Mouse (Mus musculus): ENCODE measurements around the gene Nell2.

Nell2 gene

DNA sequence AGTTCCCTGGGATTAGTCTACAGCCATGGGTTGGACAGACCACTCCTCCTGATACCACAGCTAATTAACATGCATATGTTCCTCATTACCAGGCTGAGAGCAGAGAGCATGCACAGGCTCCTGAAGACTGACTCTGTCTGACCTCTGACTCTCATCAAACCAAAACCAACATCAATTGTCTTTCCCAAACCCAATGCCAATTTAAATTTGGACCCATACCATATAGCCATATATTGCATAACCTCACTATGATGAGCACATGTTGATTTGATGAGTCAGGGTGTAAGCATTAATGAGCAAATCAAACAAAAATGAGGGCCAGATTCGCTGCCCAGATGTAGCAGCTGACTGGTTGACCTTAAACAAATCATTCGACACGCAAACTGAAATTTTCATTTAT, 51.9 kb downstream of the Nell2 start:
- no peak for DNase-seq (ENCODE audit: low read depth, low spot score)

DNA sequence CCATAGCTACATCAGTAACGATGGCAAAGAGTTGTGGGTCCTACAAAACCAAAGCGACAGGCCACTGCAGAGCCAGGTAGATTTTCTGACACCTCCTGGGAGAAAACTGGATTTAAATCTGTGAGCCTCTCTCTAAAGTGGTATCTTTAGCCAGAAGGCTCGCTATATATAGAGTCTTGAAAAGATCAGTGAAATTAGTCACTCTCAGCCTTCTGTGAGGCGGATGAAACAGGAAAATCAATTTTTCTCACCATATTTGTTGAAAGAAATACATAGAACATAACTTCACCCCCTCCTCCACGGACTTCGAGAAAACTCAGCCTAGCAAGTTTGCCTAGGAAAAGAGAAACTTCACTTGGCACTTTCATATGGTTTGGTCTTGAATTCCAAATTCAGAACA, 54.4 kb downstream of the Nell2 start:
- DNase-seq (ENCODE audit: low read depth, low spot score): no peak

DNA sequence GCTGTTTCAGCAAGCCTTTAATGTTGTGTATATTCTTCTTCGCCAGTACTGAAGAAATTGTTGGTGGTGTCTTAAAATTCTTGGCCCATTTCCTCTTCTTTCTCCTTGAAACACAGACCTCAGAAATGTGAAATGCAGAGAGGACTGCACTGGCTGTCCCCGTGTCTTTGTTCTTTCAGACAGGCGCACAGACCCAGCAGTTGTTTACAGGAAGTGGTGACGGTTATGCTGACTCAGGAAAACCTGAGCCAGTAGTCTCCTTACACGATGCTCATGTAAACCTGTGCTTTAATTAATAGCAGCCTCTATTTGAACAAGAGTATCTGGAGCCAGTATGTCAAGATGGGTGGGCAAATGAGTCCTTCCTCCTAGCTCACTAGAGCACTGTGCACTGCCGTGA, 61.2 kb downstream of the Nell2 start:
- DNase-seq (ENCODE audit: low read depth, low spot score): no peak

DNA sequence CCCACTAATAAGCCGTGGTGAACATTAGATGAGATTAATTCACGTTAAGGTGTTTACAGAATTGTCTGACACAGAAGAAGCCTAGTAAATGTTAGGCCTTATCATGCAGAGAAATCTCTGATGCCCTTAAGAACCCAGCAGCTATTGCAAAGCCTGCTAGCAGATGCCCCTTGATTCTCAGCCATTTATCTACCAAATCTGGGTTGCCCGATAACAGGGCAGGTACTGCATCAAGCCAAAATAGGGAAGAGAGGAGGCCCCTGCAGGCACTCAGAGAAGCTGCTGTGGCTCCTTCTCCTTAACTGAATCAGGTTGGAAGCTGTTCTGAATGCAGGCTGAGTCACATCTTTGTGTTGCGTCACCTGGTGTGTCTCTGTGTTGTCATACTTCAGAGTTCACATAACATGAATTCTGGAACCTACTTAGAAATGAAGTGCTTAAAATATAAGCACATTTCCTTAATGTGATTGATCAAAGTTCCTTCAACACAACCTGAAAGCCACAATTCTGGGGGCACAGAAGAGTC, 68.3 kb downstream of the Nell2 start:
- no peak for DNase-seq (ENCODE audit: low read depth, low spot score)

DNA sequence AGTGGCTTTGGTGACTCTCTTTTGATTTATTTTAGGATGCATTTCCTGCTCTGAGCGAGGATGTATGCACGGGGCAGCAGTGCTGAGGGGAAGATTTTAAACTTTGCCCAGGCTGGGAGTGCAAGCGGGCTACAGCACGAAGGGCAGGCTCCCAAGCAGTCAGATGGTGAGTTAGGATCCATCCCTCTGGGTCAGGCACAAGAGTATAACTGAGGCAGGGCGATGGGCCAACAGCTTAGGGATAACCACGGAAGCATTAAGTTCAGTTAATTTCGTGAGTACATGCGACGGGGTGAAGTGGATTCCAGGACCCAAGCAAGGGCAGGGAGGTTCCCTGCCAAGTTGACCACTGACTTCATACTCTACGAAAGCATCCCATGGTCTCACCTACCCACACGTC, 83.8 kb downstream of the Nell2 start:
- no peak for DNase-seq (ENCODE audit: low read depth, low spot score)

DNA sequence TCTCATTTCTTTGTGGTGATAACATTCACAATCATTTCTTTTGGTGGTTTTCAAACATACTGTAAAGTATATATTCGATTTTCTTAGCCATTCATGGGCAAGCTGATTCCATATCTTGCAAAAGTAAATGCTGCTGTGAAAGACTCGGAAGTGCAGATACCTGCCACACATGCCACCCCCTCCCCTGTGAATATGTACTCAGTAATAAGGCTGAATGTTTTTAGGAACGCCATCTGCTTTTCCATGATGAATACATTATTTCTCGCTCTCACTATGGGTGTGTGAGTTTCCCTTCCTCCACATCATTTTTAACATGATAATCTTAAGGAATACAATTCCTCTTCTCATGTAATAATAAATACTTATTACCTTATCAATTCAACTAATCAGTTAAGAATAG, 90.6 kb downstream of the Nell2 start:
- DNase-seq (ENCODE audit: low read depth, low spot score): no peak

DNA sequence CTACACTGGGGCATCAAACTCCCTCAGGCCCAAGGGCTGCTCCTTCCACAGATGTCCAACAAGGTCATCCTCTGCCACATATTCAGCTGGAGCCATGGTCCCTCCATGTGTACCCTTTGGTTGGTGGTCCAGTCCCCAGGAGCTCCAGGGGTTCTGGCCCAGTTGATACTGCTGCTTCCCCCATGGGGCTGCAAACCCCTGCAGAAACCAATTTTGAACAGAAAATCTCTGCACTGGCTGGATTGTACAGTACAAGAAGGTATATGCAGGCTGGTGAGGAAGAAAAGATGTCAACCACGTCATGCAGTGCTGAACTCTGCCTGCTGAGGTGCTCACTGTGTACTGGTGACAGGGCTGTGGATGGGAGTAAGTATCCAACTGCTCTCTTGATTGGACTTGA, 92.1 kb downstream of the Nell2 start:
- DNase-seq (ENCODE audit: low read depth, low spot score): no peak

DNA sequence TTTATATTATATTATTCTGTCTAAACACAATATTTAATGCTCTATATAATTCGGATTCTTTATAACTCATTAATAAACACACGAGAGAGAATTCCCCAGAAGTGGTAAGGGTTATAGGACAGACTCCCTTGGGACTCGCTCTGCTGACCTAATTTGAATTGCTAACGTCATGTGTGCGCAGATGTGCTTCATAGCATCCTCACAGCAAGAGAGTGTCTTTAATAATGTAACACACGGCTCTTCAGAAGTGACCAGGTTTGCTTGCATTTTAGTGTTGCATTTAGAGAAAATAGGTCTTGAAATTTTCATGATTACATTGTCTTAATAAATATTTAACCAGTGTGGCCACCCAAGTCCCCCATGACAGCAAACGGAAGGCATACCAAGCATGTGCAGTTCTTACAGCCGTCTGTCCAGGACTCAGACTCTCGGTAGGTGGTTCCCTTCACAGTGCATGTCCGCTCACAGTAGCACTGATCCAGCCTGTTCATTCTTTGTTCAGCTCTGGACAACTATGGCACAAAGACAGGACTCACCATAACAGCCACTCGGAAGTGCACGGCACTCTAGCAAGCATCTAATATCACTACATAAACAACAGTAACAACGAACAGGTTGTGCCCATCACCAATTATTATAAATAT, 97.1 kb downstream of the Nell2 start:
- DNase-seq (ENCODE audit: low read depth, low spot score): no peak

DNA sequence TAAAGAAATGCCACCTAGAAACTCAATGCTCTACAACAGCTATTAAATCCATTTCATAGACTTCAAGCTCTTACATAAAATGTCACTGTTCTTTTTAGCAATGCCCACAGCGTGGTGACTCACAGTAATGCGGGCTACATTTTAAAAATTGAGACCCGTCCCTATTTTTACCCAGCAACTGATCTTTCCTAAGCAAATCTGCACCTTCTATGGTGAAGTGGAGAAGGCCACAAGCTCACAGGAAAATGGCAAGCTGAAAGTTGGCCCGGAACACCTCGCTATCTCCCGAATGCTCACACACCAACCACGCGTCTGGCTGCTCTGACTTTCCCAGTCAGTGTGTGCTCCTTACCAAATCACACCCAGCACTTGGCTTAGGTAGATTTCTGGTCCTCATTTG, 98.4 kb downstream of the Nell2 start:
- no peak for DNase-seq (ENCODE audit: low read depth, low spot score)

DNA sequence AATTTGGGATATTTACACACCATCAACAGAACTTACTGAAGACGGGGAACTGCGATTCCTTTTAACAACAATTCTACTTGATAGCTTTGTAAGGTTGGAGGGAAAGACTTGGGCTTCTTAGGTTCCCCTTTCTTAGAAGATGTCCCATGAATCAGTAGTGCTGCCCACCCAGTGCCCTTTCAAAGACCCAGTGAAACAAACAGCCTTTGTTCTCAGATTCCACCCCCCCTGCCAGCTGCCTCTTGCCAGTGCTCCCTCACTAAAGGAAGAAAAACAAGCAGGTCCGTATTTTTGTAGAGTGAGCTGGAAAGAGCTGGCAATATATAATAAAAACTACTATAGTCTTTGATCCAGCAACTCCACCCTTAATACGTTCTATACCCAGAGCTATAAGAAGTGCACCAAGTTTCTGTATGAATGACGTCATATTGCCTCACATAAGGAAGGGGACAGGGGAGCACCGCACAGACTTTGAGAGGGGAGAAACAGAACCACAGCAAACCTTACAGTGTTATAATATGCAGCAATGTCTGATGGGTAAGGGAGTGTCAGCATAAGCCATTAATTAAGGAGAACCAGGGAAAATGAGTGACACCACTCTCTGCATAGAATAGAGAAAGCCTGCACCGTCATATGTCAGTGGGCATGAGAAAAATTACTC, 100.2 kb downstream of the Nell2 start:
- DNase-seq (ENCODE audit: low read depth, low spot score): no peak

DNA sequence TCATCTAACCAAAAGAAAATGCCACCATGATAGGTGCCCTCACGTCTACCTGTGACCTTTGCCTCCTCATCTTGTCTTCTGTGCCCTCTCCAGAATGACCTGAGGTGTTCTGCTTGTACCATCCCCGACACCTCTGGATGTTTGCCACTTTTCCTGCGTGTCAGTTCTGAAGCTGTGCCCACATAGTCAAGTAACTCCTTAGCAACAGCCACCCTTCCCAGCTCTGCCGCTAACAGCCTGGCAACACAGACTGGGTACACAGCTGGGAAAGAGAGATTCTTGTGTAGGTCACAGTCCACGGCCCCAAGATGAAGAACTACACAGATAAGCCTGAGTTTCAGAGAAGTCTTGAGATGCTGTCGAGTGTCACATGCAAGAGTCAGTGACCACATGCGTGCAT, 103.3 kb downstream of the Nell2 start:
- DNase-seq (ENCODE audit: low read depth, low spot score): no peak

DNA sequence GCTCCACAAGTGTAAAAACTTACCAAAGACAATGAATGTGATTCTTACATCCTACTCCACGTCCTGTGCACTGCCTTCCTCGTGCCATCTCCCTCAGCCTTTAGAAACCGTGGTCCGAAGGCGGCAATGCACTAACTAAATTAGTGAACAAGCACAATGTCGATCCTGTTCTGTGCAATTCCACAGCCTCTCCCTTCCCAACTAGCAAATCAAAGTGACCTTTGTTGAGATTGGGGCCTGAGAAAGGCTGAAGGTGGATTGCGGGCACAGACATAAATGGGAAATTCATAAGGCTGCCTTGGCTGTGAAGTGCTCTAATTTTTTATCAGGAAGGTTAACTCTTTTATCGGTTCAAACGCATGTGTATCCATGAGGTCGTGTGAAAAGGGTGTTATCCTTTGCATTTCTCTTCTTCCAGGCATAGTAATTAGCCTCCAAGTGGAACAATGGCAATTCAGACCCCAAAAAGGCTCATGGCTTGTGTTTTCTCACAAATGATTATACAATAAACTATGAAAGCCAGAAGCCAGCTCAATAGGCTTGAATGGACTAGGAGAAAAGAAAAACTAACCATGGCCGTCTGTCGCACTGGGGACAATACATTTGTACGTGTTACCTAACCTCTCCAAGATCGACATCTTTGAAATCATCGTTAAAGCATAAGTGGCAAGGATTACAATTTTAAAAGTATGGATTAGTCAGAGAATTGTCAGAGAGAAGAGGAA, 106.0 kb downstream of the Nell2 start:
- no peak for DNase-seq (ENCODE audit: low read depth, low spot score)

DNA sequence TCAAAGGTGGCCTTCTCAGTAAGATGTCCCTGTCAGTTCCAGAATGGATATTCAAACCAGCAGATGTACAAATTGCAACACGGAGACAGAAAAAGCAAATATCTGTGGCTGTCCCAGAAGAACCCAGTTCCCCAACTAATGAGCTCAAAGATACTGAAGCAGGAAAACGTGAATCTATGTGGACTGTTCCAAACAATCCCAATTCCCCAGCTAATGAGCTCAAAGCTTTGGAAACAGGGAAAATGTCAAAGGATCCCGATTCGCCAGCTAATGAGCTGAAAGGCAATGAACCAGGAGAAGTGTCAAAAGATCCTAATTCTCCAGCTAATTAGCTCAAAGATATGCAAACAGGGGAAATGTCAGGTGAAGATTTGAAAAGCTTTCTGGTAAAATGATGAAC, 109.7 kb downstream of the Nell2 start:
- no peak for DNase-seq (ENCODE audit: low read depth, low spot score)

DNA sequence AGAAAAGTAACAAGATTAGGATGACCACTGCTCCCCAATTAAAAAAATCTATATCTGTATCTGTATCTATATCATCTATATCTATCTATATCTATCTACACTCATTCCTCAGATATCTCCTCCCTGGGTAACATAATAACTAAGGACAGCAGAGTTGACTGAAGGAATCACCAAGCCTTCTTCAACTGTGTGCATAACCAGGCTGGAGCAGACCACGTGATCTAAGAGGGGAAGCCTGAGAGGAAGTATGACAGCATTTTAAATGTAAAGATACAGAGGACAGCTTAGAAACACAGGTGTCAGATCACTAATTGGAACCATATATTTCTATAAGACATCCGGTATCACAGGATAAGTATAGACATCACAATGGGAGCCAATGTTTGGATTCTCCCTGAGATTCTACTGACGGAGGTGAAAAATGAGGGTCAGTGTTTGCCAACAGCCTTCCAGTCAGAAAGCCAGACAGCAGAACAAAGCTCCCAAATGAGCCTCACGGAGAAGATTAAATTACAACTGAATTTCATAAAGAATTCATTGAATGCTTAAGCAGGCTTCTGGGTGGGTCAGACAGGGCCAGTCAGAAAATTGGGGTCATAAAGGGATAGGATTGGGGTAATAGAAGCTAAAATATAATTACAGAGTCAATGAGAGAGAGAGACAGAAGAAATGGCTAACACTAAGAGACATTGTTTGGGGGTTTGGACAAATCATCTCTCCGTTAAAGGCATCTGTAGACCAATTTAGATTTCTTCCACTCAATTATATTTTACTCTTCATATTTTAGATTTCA, 116.2 kb downstream of the Nell2 start:
- no peak for DNase-seq (ENCODE audit: low read depth, low spot score)

DNA sequence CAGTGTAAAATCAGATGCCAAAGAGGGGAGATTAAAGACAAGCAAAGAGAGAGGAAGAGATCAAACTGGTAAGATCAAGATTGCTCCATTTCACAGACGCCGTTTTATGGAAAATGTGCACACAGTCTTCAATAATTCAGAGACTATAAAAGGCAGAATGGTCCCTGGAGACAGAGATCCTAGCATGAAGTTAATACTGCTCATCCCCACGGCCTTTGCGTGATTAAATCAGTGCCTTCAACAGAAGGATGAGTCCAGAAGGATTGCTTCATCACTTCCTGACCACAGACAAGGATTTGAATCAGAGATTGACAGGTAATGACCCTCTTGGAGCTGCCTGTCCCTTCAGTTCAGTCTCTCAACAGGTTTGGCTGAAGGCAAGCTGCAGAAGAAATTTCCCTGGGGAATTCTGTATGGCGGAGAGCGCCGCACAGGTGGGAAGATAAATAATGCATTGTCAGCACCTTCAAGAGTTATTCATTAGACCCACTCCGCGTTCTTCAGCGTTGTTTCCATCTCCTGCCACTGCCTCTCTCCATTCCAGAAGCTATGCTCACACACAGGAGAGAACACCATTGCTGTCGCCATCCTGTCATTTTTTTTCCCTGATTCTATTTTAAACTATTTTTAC, 118.0 kb downstream of the Nell2 start:
- no peak for DNase-seq (ENCODE audit: low read depth, low spot score)

DNA sequence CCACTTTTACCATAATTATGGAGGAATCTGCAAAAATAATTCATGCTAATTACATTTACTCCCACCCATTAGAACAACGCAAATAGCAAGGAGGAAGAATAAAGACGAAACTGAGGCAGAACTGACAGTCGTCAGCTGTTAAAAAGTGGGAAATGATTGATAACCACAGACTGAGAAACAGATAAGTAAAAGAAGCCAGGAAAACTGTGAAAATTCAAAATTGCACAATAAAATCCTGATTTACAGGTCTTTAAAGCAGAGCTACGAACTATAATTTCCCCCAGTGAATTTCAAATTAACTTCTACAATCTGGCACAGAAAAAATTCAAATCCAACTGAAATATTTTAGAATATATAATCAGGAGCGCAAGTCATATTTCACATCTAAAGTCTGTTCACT, 138.0 kb downstream of the Nell2 start:
- DNase-seq (ENCODE audit: low read depth, low spot score): no peak

DNA sequence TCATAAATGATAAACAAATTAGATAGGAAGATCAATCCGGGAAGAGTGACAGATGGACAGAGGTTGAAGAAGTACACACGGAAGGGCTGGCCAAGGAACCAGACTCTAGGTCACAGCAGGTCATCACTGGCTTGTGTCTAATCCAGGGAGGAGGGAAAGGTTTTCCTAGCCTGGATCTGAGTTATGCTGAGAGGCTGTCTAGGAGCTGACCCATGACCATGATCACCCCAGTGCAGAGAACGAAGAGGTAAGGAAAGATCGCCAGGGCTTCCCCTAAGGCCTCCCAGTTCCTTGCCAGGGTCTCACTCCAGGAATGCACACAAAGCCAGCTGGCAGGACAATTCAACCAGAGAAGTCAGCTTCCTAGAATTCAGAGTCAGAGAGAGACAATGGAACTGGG, 139.4 kb downstream of the Nell2 start:
- DNase-seq (ENCODE audit: low read depth, low spot score): no peak

DNA sequence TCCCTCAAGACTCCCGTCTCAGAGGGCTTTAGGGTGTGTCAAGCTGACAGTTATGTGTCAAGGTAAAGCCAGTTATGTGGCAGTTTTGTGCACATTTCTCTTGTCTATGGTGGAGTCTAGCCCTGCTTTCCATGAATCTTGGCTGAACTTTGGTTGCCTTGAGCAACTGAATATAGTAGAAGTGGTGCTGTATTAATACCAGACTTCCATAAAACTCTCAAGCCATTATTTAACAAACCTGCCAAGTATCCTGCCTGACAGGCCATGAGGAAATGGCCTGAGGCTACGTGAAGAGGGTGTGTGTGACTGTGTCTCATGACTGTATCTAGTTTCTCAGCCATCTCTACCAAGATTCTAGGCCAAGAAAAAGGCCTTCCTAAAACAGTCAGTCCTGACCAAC, 147.5 kb downstream of the Nell2 start:
- no peak for DNase-seq (ENCODE audit: low read depth, low spot score)

DNA sequence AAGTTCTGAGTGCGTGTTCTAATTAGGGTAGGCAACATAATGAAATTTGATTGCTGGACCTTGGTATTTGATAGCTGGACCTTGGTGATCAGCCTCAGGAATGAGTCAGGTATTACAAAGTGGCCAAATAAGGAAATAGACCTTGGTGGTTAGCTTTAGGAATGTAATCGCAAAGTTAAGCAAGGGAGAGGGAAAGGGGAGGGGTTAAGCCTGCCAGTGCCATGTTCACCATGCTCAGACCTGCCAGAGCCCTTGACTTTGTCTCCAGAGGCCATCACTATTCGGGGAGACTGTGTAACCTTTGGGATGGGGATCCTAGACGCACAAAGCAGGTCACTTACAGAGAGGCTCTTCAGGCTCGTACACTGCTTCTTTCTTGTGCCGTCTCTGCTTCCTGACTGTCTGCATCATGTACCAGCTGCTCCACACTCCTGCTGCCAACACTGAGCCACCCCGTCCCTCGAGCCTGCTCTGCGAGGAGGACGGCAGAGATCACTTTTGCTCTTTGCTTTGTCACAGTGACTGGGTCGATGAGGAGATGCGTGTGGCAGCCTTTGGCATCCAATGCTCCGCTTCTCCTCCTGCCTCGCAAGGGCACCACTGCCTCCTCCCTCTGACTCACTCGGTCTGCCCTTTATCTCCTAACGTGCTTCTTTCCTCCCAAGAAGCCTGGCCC, 157.5 kb downstream of the Nell2 start:
- no peak for DNase-seq (ENCODE audit: low read depth, low spot score)

DNA sequence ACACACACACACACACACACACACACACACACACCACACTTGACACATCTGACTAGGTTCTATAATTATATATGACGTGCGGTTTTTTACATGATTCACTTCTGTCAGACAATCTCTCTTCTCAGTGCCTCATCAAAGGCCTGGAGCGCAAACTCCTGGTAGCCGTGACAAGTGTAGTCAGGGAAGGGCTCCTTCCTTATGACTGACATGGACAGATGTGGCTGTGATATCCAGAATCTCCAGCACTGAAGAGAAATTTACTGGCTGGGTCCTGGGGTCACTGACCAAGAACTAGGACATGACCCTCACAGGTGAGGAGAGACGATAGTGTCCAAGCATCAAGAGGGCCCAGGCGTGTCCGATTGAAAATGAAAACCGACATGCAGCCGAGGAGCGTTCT, 160.2 kb downstream of the Nell2 start:
- no peak for DNase-seq (ENCODE audit: low read depth, low spot score)

DNA sequence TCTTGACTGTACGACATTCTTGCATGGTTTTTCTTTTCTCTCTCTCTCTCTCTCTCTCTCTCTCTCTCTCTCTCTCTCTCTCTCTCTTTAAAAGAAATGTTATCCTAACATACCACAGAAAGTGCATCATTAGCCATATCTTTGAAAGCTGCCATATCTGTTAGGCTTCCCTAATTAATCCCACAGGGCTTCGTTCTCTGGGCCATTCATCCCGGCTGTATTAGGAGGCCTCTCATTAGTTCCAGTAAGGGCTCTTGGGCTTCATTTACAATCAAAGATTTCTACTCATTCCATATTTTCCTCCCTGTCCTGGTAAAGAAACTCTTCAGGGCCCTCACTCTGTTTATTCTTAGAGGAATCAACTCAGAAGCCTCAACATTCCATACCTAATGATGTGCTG, 161.9 kb downstream of the Nell2 start:
- DNase-seq (ENCODE audit: low read depth, low spot score): no peak

All from R1 (cell line).